In genomic region chr19:37363128-37363939, GRCm38 (mm10) we compare ENCODE assay signal across 18 mouse cellular contexts. TPM values are rescaled to one million over a fixed set of nuclear protein-coding genes. Genes with fewer than 3 reads are reported as not detected.
DNase-seq lines count a peak whose midpoint lies in the region; ATAC-seq lines count a peak whose summit lies in the region.
"Had no signal": no experiment of that assay in that cellular context is flagged by ENCODE, and none has a peak within 500 bp of the region (broad histone marks: within the 10 kb centered on the region; RNA-seq: fewer than 3 reads in every experiment).

No protein-coding gene starts in this region.

- ATAC-seq in liver, embryonic 16.5 days (ENCODE audit: low read depth) = 0 out of 2 replicates have a peak, but pooled peaks have one; percentile 39
- ATAC-seq in liver, embryonic 11.5 days (replicated peaks; ENCODE audit: low FRiP score) = no peak
- ATAC-seq in forebrain, embryonic 15.5 days (replicated peaks) = peak; percentile 78

- WGBS in liver, embryonic 16.5 days (ENCODE audit: insufficient replicate concordance) = 64% methylated on average over 11 of the region's 11 CpGs
- 76% methylated on average over 11 of the region's 11 CpGs for WGBS in liver, embryonic 11.5 days
- whole genome bisulfite sequencing in forebrain, embryonic 15.5 days = 46% methylated on average over 11 of the region's 11 CpGs

- no peaks in the 10 kb centered on the region for H3K27me3 ChIP-seq in liver, embryonic 16.5 days (ENCODE audit: control insufficient read depth, insufficient read depth, low read depth, low read length)
- H3K27me3 ChIP-seq in liver, embryonic 11.5 days (replicated peaks; ENCODE audit: control insufficient read depth, insufficient read depth, low read length) = no peaks in the 10 kb centered on the region
- H3K27me3 ChIP-seq in forebrain, embryonic 15.5 days = no peaks in the 10 kb centered on the region
- H3K27me3 ChIP-seq: CH12.LX; embryonic facial prominence, embryonic 12.5 days; heart, embryonic 12.5 days; liver, embryonic 15.5 days had no signal

- no peaks in the 10 kb centered on the region; the same call in 1 of the 2 replicates for H3K4me1 ChIP-seq in liver, embryonic 16.5 days (ENCODE audit: control insufficient read depth, low read depth, low read length)
- peaks cover 9% of the 10 kb centered on the region; the same call in 1 of the 2 replicates for H3K4me1 ChIP-seq in liver, embryonic 11.5 days (replicated peaks; ENCODE audit: control insufficient read depth, insufficient read depth, low read length)
- H3K4me1 ChIP-seq in forebrain, embryonic 15.5 days = peaks cover 3% of the 10 kb centered on the region; the same call in 1 of the 2 replicates
- H3K4me1 ChIP-seq: embryonic facial prominence, embryonic 12.5 days; heart, embryonic 12.5 days had no signal

- no peak overlapping the region for H3K9ac ChIP-seq in liver, embryonic 16.5 days (ENCODE audit: low read depth, low read length)
- no peak overlapping the region for H3K9ac ChIP-seq in liver, embryonic 11.5 days (ENCODE audit: low read depth, low read length)
- no peak overlapping the region for H3K9ac ChIP-seq in forebrain, embryonic 15.5 days (replicated peaks)
- H3K9ac ChIP-seq: embryonic facial prominence, embryonic 12.5 days; heart, embryonic 12.5 days; liver, embryonic 15.5 days had no signal

- H3K9me3 ChIP-seq in liver, embryonic 16.5 days (replicated peaks; ENCODE audit: control insufficient read depth, low read length) = no peaks in the 10 kb centered on the region
- no peaks in the 10 kb centered on the region for H3K9me3 ChIP-seq in liver, embryonic 11.5 days (ENCODE audit: control insufficient read depth, low read length)
- no peaks in the 10 kb centered on the region for H3K9me3 ChIP-seq in forebrain, embryonic 15.5 days
- H3K9me3 ChIP-seq: embryonic facial prominence, embryonic 12.5 days; heart, embryonic 12.5 days; liver, embryonic 15.5 days had no signal

- no peaks in the 10 kb centered on the region for H3K36me3 ChIP-seq in liver, embryonic 16.5 days (ENCODE audit: control insufficient read depth, insufficient read depth)
- H3K36me3 ChIP-seq in liver, embryonic 11.5 days (ENCODE audit: control insufficient read depth, insufficient read depth, low read length) = no peaks in the 10 kb centered on the region
- H3K36me3 ChIP-seq in forebrain, embryonic 15.5 days = no peaks in the 10 kb centered on the region
- H3K36me3 ChIP-seq: embryonic facial prominence, embryonic 12.5 days; heart, embryonic 12.5 days; liver, embryonic 15.5 days had no signal

- no peak overlapping the region for H3K4me2 ChIP-seq in liver, embryonic 16.5 days (ENCODE audit: low read depth, low read length)
- H3K4me2 ChIP-seq in liver, embryonic 11.5 days = no peak overlapping the region
- no peak overlapping the region for H3K4me2 ChIP-seq in forebrain, embryonic 15.5 days (replicated peaks)
- H3K4me2 ChIP-seq: embryonic facial prominence, embryonic 12.5 days; heart, embryonic 12.5 days; liver, embryonic 15.5 days had no signal

- DNase-seq in liver, embryonic 11.5 days (ENCODE audit: low spot score) = no peak
- peak; percentile 47 for DNase-seq in brain, adult 2 months (ENCODE audit: low read depth, low spot score)
- DNase-seq in left cerebral cortex, postnatal 10 days (ENCODE audit: extremely low spot score in 1 of 2, low spot score in 2 of 2) = peak; percentile 38 to 39
- DNase-seq in ovary, postnatal 10 days (ENCODE audit: low spot score) = no peak
- DNase-seq in adrenal gland, adult 8-10 months = no peak
- no peak for DNase-seq in urinary bladder, postnatal 4 days (ENCODE audit: low spot score in 2 of 2)
- DNase-seq: cerebellum, postnatal 25 days; gastrocnemius, postnatal 25 days; kidney, adult 11 months; kidney, postnatal 36 days; thymus, postnatal 4 days had no signal

- H3K27ac ChIP-seq in liver, embryonic 16.5 days (ENCODE audit: low read length) = no peak overlapping the region
- no peak overlapping the region for H3K27ac ChIP-seq in liver, embryonic 11.5 days (ENCODE audit: low read depth, low read length)
- H3K27ac ChIP-seq in forebrain, embryonic 15.5 days (replicated peaks) = peak overlapping the region; percentile 52
- H3K27ac ChIP-seq: embryonic facial prominence, embryonic 12.5 days; liver, embryonic 15.5 days; macrophage had no signal

- intact Hi-C loops in left cerebral cortex, postnatal 10 days (cut with DNase I) = no loop called here

- no peak overlapping the region for H3K4me3 ChIP-seq in liver, embryonic 16.5 days (ENCODE audit: low read depth, low read length)
- H3K4me3 ChIP-seq in liver, embryonic 11.5 days (ENCODE audit: low read depth, low read length) = no peak overlapping the region
- H3K4me3 ChIP-seq in forebrain, embryonic 15.5 days = no peak overlapping the region
- H3K4me3 ChIP-seq: embryonic facial prominence, embryonic 12.5 days; heart, embryonic 12.5 days; liver, embryonic 15.5 days had no signal

RNA-seq across cellular contexts. Expression of gene Kif11, which starts 12.9 kb away (rescaled TPM):
- polyA plus RNA-seq in liver, embryonic 16.5 days (2015; fragmentation: Nextera tagmentation; extraction: Ambion mirVana) = 50.1 and 54.8 TPM in 2 replicates
- polyA plus RNA-seq in liver, embryonic 11.5 days (2014; fragmentation: Nextera tagmentation; extraction: Ambion mirVana) = 77.0 and 85.7 TPM in 2 replicates
- polyA plus RNA-seq in forebrain, embryonic 15.5 days (2015; fragmentation: Nextera tagmentation; extraction: Ambion mirVana) = 36.3 and 38.9 TPM in 2 replicates
- 1 to 10 TPM; 3.2 to 3.3 TPM for total RNA-seq in left cerebral cortex, postnatal 10 days (2021)
- total RNA-seq in adrenal gland, adult 8-10 months (2022) = 1 to 10 TPM in 3 of 4 experiments, under 1 TPM in 1; 0.99 to 1.3 (median 1.1) TPM

RNA-seq across cellular contexts. Expression of gene Ide, which starts 25.7 kb away (rescaled TPM):
- polyA plus RNA-seq in liver, embryonic 16.5 days (2015; fragmentation: Nextera tagmentation; extraction: Ambion mirVana) = 21.3 and 24.7 TPM in 2 replicates
- polyA plus RNA-seq in liver, embryonic 11.5 days (2014; fragmentation: Nextera tagmentation; extraction: Ambion mirVana) = 64.2 and 80.4 TPM in 2 replicates
- 27.2 and 30.1 TPM in 2 replicates for polyA plus RNA-seq in forebrain, embryonic 15.5 days (2015; fragmentation: Nextera tagmentation; extraction: Ambion mirVana)
- 10 to 100 TPM; 59.3 to 89.4 TPM for total RNA-seq in left cerebral cortex, postnatal 10 days (2021)
- 100 to 1,000 TPM in 1 of 4 experiments, 10 to 100 TPM in 3; 81.5 to 153 (median 83.3) TPM for total RNA-seq in adrenal gland, adult 8-10 months (2022)

Comparison
In these comparisons a context has a peak if more than half of its experiments do, and no peak if none do; other contexts are left out.
1. DNase-seq: peak in brain, adult 2 months (single experiment) and left cerebral cortex, postnatal 10 days (2 of 2); none in liver, embryonic 11.5 days (single experiment), ovary, postnatal 10 days (single experiment), adrenal gland, adult 8-10 months (single experiment) and urinary bladder, postnatal 4 days (0 of 2).